Mouse (Mus musculus): ENCODE measurements around the gene Cep128. TPM values are rescaled to one million over a fixed set of nuclear protein-coding genes. Genes with fewer than 3 reads are reported as not detected.

The Cep128 gene
- polyA plus RNA-seq, 1 experiment from 2014 or later: 6.3 TPM

- Histone ChIP-seq H3K4me1 (no peaks in the 10 kb centered on the region; the same call in 1 of the 2 replicates), H3K4me3 (no peak overlapping the region)
- 95% methylated on average over 2 of the region's 2 CpGs for WGBS
These were observed 313.6 kb downstream of the Cep128 start for GRCm38 (mm10) chr12:91070551-91071045.

GRCm38 (mm10) chr12:91067083-91067441 is 317.1 kb downstream of the Cep128 start:
- H3K27me3 ChIP-seq: no peaks in the 10 kb centered on the region
- H3K4me3 ChIP-seq: no peak overlapping the region
- H3K9me3 ChIP-seq: no peaks in the 10 kb centered on the region
- no peaks in the 10 kb centered on the region for H3K36me3 ChIP-seq
- H3K27ac ChIP-seq (replicated peaks): no peak overlapping the region
- no peak for ATAC-seq (replicated peaks)
- WGBS: 85% methylated on average over 2 of the region's 2 CpGs
- H3K4me1 ChIP-seq: no peaks in the 10 kb centered on the region; the same call in 1 of the 2 replicates
- no peak overlapping the region for H3K4me2 ChIP-seq (replicated peaks)
- no peak overlapping the region for H3K9ac ChIP-seq (replicated peaks)

More at GRCm38 (mm10) chr12:91070551-91071045, 313.6 kb downstream of the Cep128 start:
- H3K27me3 ChIP-seq: no peaks in the 10 kb centered on the region
- H3K36me3 ChIP-seq: no peaks in the 10 kb centered on the region
- no peak overlapping the region for H3K27ac ChIP-seq (replicated peaks)
- no peak overlapping the region for H3K4me2 ChIP-seq (replicated peaks)
- no peak overlapping the region for H3K9ac ChIP-seq (replicated peaks)
- ATAC-seq (replicated peaks): no peak
- H3K9me3 ChIP-seq: no peaks in the 10 kb centered on the region

GRCm38 (mm10) chr12:91066286-91067082 is 317.7 kb downstream of the Cep128 start:
- H3K9ac ChIP-seq (replicated peaks): no peak overlapping the region
- no peak overlapping the region for H3K4me2 ChIP-seq (replicated peaks)
- H3K4me1 ChIP-seq: no peaks in the 10 kb centered on the region; the same call in 1 of the 2 replicates
- no peak overlapping the region for H3K4me3 ChIP-seq
- no peak overlapping the region for H3K27ac ChIP-seq (replicated peaks)
- ATAC-seq (replicated peaks): 0 out of 2 replicates have a peak, but pooled peaks have one; percentile 19
- no peaks in the 10 kb centered on the region for H3K9me3 ChIP-seq
- H3K36me3 ChIP-seq: no peaks in the 10 kb centered on the region
- no peaks in the 10 kb centered on the region for H3K27me3 ChIP-seq
- WGBS: 65% methylated on average over 5 of the region's 5 CpGs

- H3K4me2 ChIP-seq (replicated peaks): no peak overlapping the region
- no peaks in the 10 kb centered on the region for H3K36me3 ChIP-seq
- 81% methylated on average over 3 of the region's 3 CpGs for WGBS
- H3K27ac ChIP-seq (replicated peaks): no peak overlapping the region
- H3K27me3 ChIP-seq: no peaks in the 10 kb centered on the region
- no peak for ATAC-seq (replicated peaks)
- H3K4me1 ChIP-seq: no peaks in the 10 kb centered on the region; the same call in 1 of the 2 replicates
- no peak overlapping the region for H3K4me3 ChIP-seq
- no peak overlapping the region for H3K9ac ChIP-seq (replicated peaks)
- H3K9me3 ChIP-seq: no peaks in the 10 kb centered on the region
These were observed 318.8 kb downstream of the Cep128 start for GRCm38 (mm10) chr12:91065423-91065822.

GRCm38 (mm10) chr12:91064368-91064999 is 319.7 kb downstream of the Cep128 start:
- no peak for ATAC-seq (replicated peaks)
- Histone ChIP-seq H3K4me3 (no peak overlapping the region), H3K4me2 (replicated peaks) (no peak overlapping the region), H3K4me1 (no peaks in the 10 kb centered on the region; the same call in 1 of the 2 replicates), H3K27me3 (no peaks in the 10 kb centered on the region), H3K27ac (replicated peaks) (no peak overlapping the region), H3K36me3 (no peaks in the 10 kb centered on the region), H3K9ac (replicated peaks) (no peak overlapping the region), H3K9me3 (no peaks in the 10 kb centered on the region)

- Histone ChIP-seq H3K4me1 (no peaks in the 10 kb centered on the region; the same call in 1 of the 2 replicates), H3K4me2 (replicated peaks) (no peak overlapping the region), H3K4me3 (no peak overlapping the region), H3K27me3 (no peaks in the 10 kb centered on the region), H3K27ac (replicated peaks) (no peak overlapping the region), H3K36me3 (no peaks in the 10 kb centered on the region), H3K9ac (replicated peaks) (no peak overlapping the region), H3K9me3 (no peaks in the 10 kb centered on the region)
- 89% methylated on average over 4 of the region's 4 CpGs for WGBS
- no peak for ATAC-seq (replicated peaks)
These were observed 320.7 kb downstream of the Cep128 start for GRCm38 (mm10) chr12:91063337-91064015.

- H3K9me3 ChIP-seq: no peaks in the 10 kb centered on the region
- WGBS: 88% methylated on average over 4 of the region's 4 CpGs
- H3K9ac ChIP-seq (replicated peaks): no peak overlapping the region
- no peaks in the 10 kb centered on the region for H3K27me3 ChIP-seq
- no peak for ATAC-seq (replicated peaks)
- H3K4me3 ChIP-seq: no peak overlapping the region
- H3K27ac ChIP-seq (replicated peaks): no peak overlapping the region
- no peaks in the 10 kb centered on the region; the same call in 1 of the 2 replicates for H3K4me1 ChIP-seq
- H3K4me2 ChIP-seq (replicated peaks): no peak overlapping the region
- no peaks in the 10 kb centered on the region for H3K36me3 ChIP-seq
These were observed 321.5 kb downstream of the Cep128 start for GRCm38 (mm10) chr12:91062681-91063080.

- no peak overlapping the region for H3K4me3 ChIP-seq
- no peaks in the 10 kb centered on the region for H3K4me1 ChIP-seq
- no peak overlapping the region for H3K4me2 ChIP-seq (replicated peaks)
- H3K9ac ChIP-seq (replicated peaks): no peak overlapping the region
- no peaks in the 10 kb centered on the region for H3K9me3 ChIP-seq
- H3K27ac ChIP-seq (replicated peaks): no peak overlapping the region
- H3K36me3 ChIP-seq: no peaks in the 10 kb centered on the region
- no peak for ATAC-seq (replicated peaks)
- no peaks in the 10 kb centered on the region for H3K27me3 ChIP-seq
- WGBS: 83% methylated on average over 12 of the region's 12 CpGs
These were observed 324.4 kb downstream of the Cep128 start for GRCm38 (mm10) chr12:91059704-91060318.

- no peak overlapping the region for H3K4me3 ChIP-seq
- WGBS: 88% methylated on average over 10 of the region's 10 CpGs
- H3K4me2 ChIP-seq (replicated peaks): no peak overlapping the region
- no peak for ATAC-seq (replicated peaks)
- H3K9ac ChIP-seq (replicated peaks): no peak overlapping the region
- H3K36me3 ChIP-seq: no peaks in the 10 kb centered on the region
- H3K9me3 ChIP-seq: no peaks in the 10 kb centered on the region
- no peaks in the 10 kb centered on the region for H3K4me1 ChIP-seq
- H3K27ac ChIP-seq (replicated peaks): no peak overlapping the region
- no peaks in the 10 kb centered on the region for H3K27me3 ChIP-seq
These were observed 327.3 kb downstream of the Cep128 start for GRCm38 (mm10) chr12:91056885-91057284.

GRCm38 (mm10) chr12:91052301-91052700 is 331.9 kb downstream of the Cep128 start:
- WGBS: 83% methylated on average over 3 of the region's 3 CpGs
- Histone ChIP-seq H3K27ac (replicated peaks) (no peak overlapping the region), H3K4me3 (no peak overlapping the region), H3K4me2 (replicated peaks) (no peak overlapping the region), H3K9me3 (no peaks in the 10 kb centered on the region), H3K27me3 (no peaks in the 10 kb centered on the region), H3K4me1 (no peaks in the 10 kb centered on the region), H3K36me3 (no peaks in the 10 kb centered on the region), H3K9ac (replicated peaks) (no peak overlapping the region)
- ATAC-seq (replicated peaks): no peak

GRCm38 (mm10) chr12:91050593-91051325 is 333.4 kb downstream of the Cep128 start:
- WGBS: 84% methylated on average over 9 of the region's 9 CpGs
- no peak for ATAC-seq (replicated peaks)

More at GRCm38 (mm10) chr12:91050593-91051325, 333.4 kb downstream of the Cep128 start:
- Histone ChIP-seq H3K4me2 (replicated peaks) (no peak overlapping the region), H3K36me3 (no peaks in the 10 kb centered on the region), H3K4me3 (no peak overlapping the region), H3K9ac (replicated peaks) (no peak overlapping the region), H3K9me3 (no peaks in the 10 kb centered on the region), H3K4me1 (no peaks in the 10 kb centered on the region), H3K27me3 (no peaks in the 10 kb centered on the region), H3K27ac (replicated peaks) (no peak overlapping the region)

All from forebrain, embryonic 15.5 days (tissue).